Mouse (Mus musculus): ENCODE measurements around the gene Gm10190.

GRCm38 (mm10) chr17:80420998-80421397 lies 47.7 kb upstream of the Gm10190 start:
- no peak for TF ChIP-seq POLR2A (IDR thresholded peaks at IDR 0.05; ENCODE audit: insufficient read depth, low read depth, low read length)
- TF ChIP-seq CTCF (IDR thresholded peaks at IDR 0.05), result no peak
- no peak for TF ChIP-seq EP300 (IDR thresholded peaks at IDR 0.05; ENCODE audit: insufficient read depth, low read depth, low read length)
